Mouse (Mus musculus): ENCODE measurements around the gene Brd2.
A peak's percentile ranks its signal among the peaks of the same experiment; 100 is the strongest.
"Not testable (repeated sequence)": the region's sequence is repeated elsewhere in the genome, so short reads cannot be mapped to it uniquely, and the experiment has no call there.

Gene Brd2

GRCm38 (mm10) chr17:34122188-34122984 is at the start of gene Brd2:
Brd2 (minus strand) TSS chr17:34122634.
- DNase-seq: peak; percentile 99

- peak; percentile 88 for DNase-seq
These were observed 48.6 kb upstream of the Brd2 start for GRCm38 (mm10) chr17:34170877-34171498.

- no peak for DNase-seq
These were observed 48.0 kb upstream of the Brd2 start for GRCm38 (mm10) chr17:34170487-34170876.

- peak; percentile 50 for DNase-seq
These were observed 46.8 kb upstream of the Brd2 start for GRCm38 (mm10) chr17:34169279-34169678.

- no peak for DNase-seq
These were observed 42.7 kb upstream of the Brd2 start for GRCm38 (mm10) chr17:34165033-34165730.

- DNase-seq: no peak
These were observed 41.9 kb upstream of the Brd2 start for GRCm38 (mm10) chr17:34164202-34164895.

GRCm38 (mm10) chr17:34155534-34155933 is 33.1 kb upstream of the Brd2 start:
- peak; percentile 41 for DNase-seq

- peak; percentile 81 for DNase-seq
These were observed 30.5 kb upstream of the Brd2 start, which contains the start of gene H2-DMb1 for GRCm38 (mm10) chr17:34152923-34153322. H2-DMb1 (plus strand) TSS chr17:34153072.

GRCm38 (mm10) chr17:34144960-34145371 is 22.5 kb upstream of the Brd2 start:
- no peak for DNase-seq

- not testable (repeated sequence) for DNase-seq
These were observed 21.8 kb upstream of the Brd2 start for GRCm38 (mm10) chr17:34144221-34144620.

GRCm38 (mm10) chr17:34143461-34143860 is 21.0 kb upstream of the Brd2 start:
- DNase-seq: no peak

GRCm38 (mm10) chr17:34143033-34143432 is 20.6 kb upstream of the Brd2 start, which contains the start of gene H2-DMb2:
H2-DMb2 (plus strand) TSS chr17:34143307.
- peak; percentile 57 for DNase-seq

GRCm38 (mm10) chr17:34142456-34143010 is 20.1 kb upstream of the Brd2 start:
- DNase-seq: no peak

- DNase-seq: no peak
These were observed 19.0 kb upstream of the Brd2 start for GRCm38 (mm10) chr17:34141448-34141847.

- DNase-seq: no peak
These were observed 17.8 kb upstream of the Brd2 start for GRCm38 (mm10) chr17:34140240-34140639.

GRCm38 (mm10) chr17:34139416-34139815 is 17.0 kb upstream of the Brd2 start:
- DNase-seq: peak; percentile 72

GRCm38 (mm10) chr17:34138655-34139054 is 16.2 kb upstream of the Brd2 start:
- DNase-seq: no peak

GRCm38 (mm10) chr17:34137601-34138000 is 15.2 kb upstream of the Brd2 start:
- DNase-seq: no peak

GRCm38 (mm10) chr17:34135297-34136224 is 13.1 kb upstream of the Brd2 start:
- peak; percentile 98 for DNase-seq

GRCm38 (mm10) chr17:34134451-34134850 is 12.0 kb upstream of the Brd2 start:
- DNase-seq: no peak

GRCm38 (mm10) chr17:34133289-34133688 is 10.9 kb upstream of the Brd2 start:
- no peak for DNase-seq
